Mouse (Mus musculus): ENCODE results near the gene Togaram1.

The Togaram1 gene

GRCm38 (mm10) chr12:64965124-64966026, at the start of gene Togaram1, which contains the start of gene Klhl28:
Gene Togaram1, plus strand, starts transcription at chr12:64965804.
Gene Klhl28, minus strand, starts transcription at chr12:64965534.
- peak; percentile 96 for DNase-seq (ENCODE audit: extremely low spot score, low read depth, low spot score)

GRCm38 (mm10) chr12:64916735-64917134, 48.9 kb upstream of the Togaram1 start:
- no peak for DNase-seq (ENCODE audit: extremely low spot score, low read depth, low spot score)

- DNase-seq (ENCODE audit: extremely low spot score, low read depth, low spot score): peak; percentile 41
Measured at GRCm38 (mm10) chr12:64917578-64918471, 47.8 kb upstream of the Togaram1 start, which contains the start of gene Gm527. Gene Gm527, plus strand, starts transcription at chr12:64917906.

GRCm38 (mm10) chr12:64937493-64937892, 28.1 kb upstream of the Togaram1 start:
- DNase-seq (ENCODE audit: extremely low spot score, low read depth, low spot score): no peak

GRCm38 (mm10) chr12:64964560-64964959, 1.0 kb upstream of the Togaram1 start:
- DNase-seq (ENCODE audit: extremely low spot score, low read depth, low spot score): no peak

GRCm38 (mm10) chr12:64966101-64966631, 562 bp downstream of the Togaram1 start:
- DNase-seq (ENCODE audit: extremely low spot score, low read depth, low spot score): no peak

GRCm38 (mm10) chr12:64966652-64967435, 1.2 kb downstream of the Togaram1 start:
- DNase-seq (ENCODE audit: extremely low spot score, low read depth, low spot score): no peak

GRCm38 (mm10) chr12:64967470-64967869, 1.9 kb downstream of the Togaram1 start:
- DNase-seq (ENCODE audit: extremely low spot score, low read depth, low spot score): no peak

- DNase-seq (ENCODE audit: extremely low spot score, low read depth, low spot score): no peak
Measured at GRCm38 (mm10) chr12:64968067-64968466, 2.5 kb downstream of the Togaram1 start.

- DNase-seq (ENCODE audit: extremely low spot score, low read depth, low spot score): no peak
Measured at GRCm38 (mm10) chr12:64971399-64971798, 5.8 kb downstream of the Togaram1 start.

GRCm38 (mm10) chr12:64972063-64972462, 6.5 kb downstream of the Togaram1 start:
- no peak for DNase-seq (ENCODE audit: extremely low spot score, low read depth, low spot score)

GRCm38 (mm10) chr12:64975558-64975957, 10.0 kb downstream of the Togaram1 start:
- no peak for DNase-seq (ENCODE audit: extremely low spot score, low read depth, low spot score)

- no peak for DNase-seq (ENCODE audit: extremely low spot score, low read depth, low spot score)
Measured at GRCm38 (mm10) chr12:64976191-64976590, 10.6 kb downstream of the Togaram1 start.

GRCm38 (mm10) chr12:64977518-64977917, 11.9 kb downstream of the Togaram1 start:
- no peak for DNase-seq (ENCODE audit: extremely low spot score, low read depth, low spot score)

- no peak for DNase-seq (ENCODE audit: extremely low spot score, low read depth, low spot score)
Measured at GRCm38 (mm10) chr12:65007725-65008124, 42.1 kb downstream of the Togaram1 start.

- DNase-seq (ENCODE audit: extremely low spot score, low read depth, low spot score): no peak
Measured at GRCm38 (mm10) chr12:65022842-65023241, 57.2 kb downstream of the Togaram1 start.

GRCm38 (mm10) chr12:65035839-65036189, 70.2 kb downstream of the Togaram1 start:
- no peak for DNase-seq (ENCODE audit: extremely low spot score, low read depth, low spot score)

GRCm38 (mm10) chr12:65036190-65036870, 70.7 kb downstream of the Togaram1 start, which contains the start of gene Prpf39:
Gene Prpf39, plus strand, starts transcription at chr12:65036333.
- peak; percentile 49 for DNase-seq (ENCODE audit: extremely low spot score, low read depth, low spot score)

GRCm38 (mm10) chr12:65036892-65037545, 71.4 kb downstream of the Togaram1 start:
- DNase-seq (ENCODE audit: extremely low spot score, low read depth, low spot score): no peak

Measured in hindlimb bud, embryonic 11.5 days (tissue).